Comparison of ENCODE assay signal across 11 mouse cellular contexts in the genomic region with DNA sequence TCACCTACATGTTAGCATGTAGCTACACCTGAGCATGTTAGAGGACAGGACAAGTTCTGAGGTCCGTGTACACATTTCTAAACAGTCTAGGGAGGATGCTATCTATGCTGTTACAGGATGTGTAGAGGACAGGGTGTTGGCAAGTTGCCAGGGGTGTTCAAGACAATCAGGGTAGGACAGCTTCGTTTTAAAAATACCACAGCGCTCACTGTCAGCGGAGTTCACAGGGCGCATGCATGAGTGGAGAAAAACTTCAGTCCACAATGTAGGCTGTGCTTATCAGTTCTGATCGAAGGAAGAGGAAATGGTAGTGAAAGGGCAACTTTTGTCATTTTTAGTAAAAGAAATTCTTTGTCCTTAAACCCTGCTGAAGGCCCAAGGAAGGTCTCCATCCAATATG.
DNase-seq lines count a peak whose midpoint lies in the region; ATAC-seq lines count a peak whose summit lies in the region.
"Had no signal": no experiment of that assay in that cellular context is flagged by ENCODE, and none has a peak within 500 bp of the region (broad histone marks: within the 10 kb centered on the region; RNA-seq: fewer than 3 reads in every experiment).

No protein-coding gene starts in this region.

- H3K4me3 ChIP-seq in lung, embryonic 16.5 days (ENCODE audit: low read length), result no peak overlapping the region
- no peak overlapping the region for H3K4me3 ChIP-seq in liver, embryonic 13.5 days (replicated peaks)
- no peak overlapping the region for H3K4me3 ChIP-seq in embryonic facial prominence, embryonic 10.5 days
- H3K4me3 ChIP-seq: hindbrain, embryonic 12.5 days had no signal

- no peaks in the 10 kb centered on the region for H3K4me1 ChIP-seq in lung, embryonic 16.5 days (replicated peaks; ENCODE audit: control insufficient read depth, insufficient read depth, low read length)
- peaks cover 17% of the 10 kb centered on the region for H3K4me1 ChIP-seq in liver, embryonic 13.5 days (replicated peaks)
- H3K4me1 ChIP-seq in embryonic facial prominence, embryonic 10.5 days, result no peaks in the 10 kb centered on the region
- H3K4me1 ChIP-seq: hindbrain, embryonic 12.5 days had no signal

- no peak overlapping the region for H3K4me2 ChIP-seq in lung, embryonic 16.5 days (ENCODE audit: low read depth, low read length)
- H3K4me2 ChIP-seq in liver, embryonic 13.5 days, result no peak overlapping the region
- H3K4me2 ChIP-seq: hindbrain, embryonic 12.5 days had no signal

- ATAC-seq in lung, embryonic 16.5 days (ENCODE audit: low read depth), result peak; percentile 31; the same call in 1 of the 2 replicates
- peak; percentile 73 for ATAC-seq in liver, embryonic 13.5 days (ENCODE audit: low read depth)
- ATAC-seq: Patski had no signal

- DNase-seq in lung, postnatal 25 days (ENCODE audit: low spot score), result no peak
- DNase-seq in c-Kit-positive CD71-negative TER-119-negative erythroid progenitor cells, embryonic 14.5 days (ENCODE audit: low read depth), result peak; percentile 24
- DNase-seq in liver, embryonic 13.5 days, result peak; percentile 41
- DNase-seq in splenic B cell, adult 2 months (ENCODE audit: low read depth, low spot score), result peak; percentile 56
- DNase-seq in layer of hippocampus, postnatal 36 days, result no peak
- DNase-seq in embryonic facial prominence, embryonic 10.5 days (ENCODE audit: low spot score), result no peak
- DNase-seq in layer of hippocampus, adult 8-10 months (ENCODE audit: low spot score in 2 of 2), result no peak
- DNase-seq: layer of hippocampus, adult 9-11 months had no signal

- no peak overlapping the region for H3K9ac ChIP-seq in lung, embryonic 16.5 days (ENCODE audit: low read length)
- no peak overlapping the region for H3K9ac ChIP-seq in liver, embryonic 13.5 days
- H3K9ac ChIP-seq: hindbrain, embryonic 12.5 days had no signal

- H3K9me3 ChIP-seq in lung, embryonic 16.5 days (ENCODE audit: control insufficient read depth, low read length), result no peaks in the 10 kb centered on the region
- no peaks in the 10 kb centered on the region for H3K9me3 ChIP-seq in liver, embryonic 13.5 days (replicated peaks)
- no peaks in the 10 kb centered on the region for H3K9me3 ChIP-seq in embryonic facial prominence, embryonic 10.5 days
- H3K9me3 ChIP-seq: hindbrain, embryonic 12.5 days had no signal

- peaks cover 29% of the 10 kb centered on the region for H3K36me3 ChIP-seq in lung, embryonic 16.5 days (ENCODE audit: control insufficient read depth, insufficient read depth, low read length)
- H3K36me3 ChIP-seq in liver, embryonic 13.5 days, result peaks cover 3% of the 10 kb centered on the region; the same call in 1 of the 2 replicates
- H3K36me3 ChIP-seq in splenic B cell, adult 2 months (ENCODE audit: control insufficient read depth, insufficient read depth, low read length, poor library complexity, severe bottlenecking), result no peaks in the 10 kb centered on the region
- peaks cover 44% of the 10 kb centered on the region for H3K36me3 ChIP-seq in embryonic facial prominence, embryonic 10.5 days (replicated peaks)
- H3K36me3 ChIP-seq: hindbrain, embryonic 12.5 days had no signal

- WGBS in lung, embryonic 16.5 days, result 42% methylated on average over 6 of the region's 6 CpGs
- WGBS in liver, embryonic 13.5 days (ENCODE audit: insufficient replicate concordance), result 33% methylated on average over 6 of the region's 6 CpGs
- 87% methylated on average over 6 of the region's 6 CpGs for WGBS in embryonic facial prominence, embryonic 10.5 days

- H3K27ac ChIP-seq in lung, embryonic 16.5 days (ENCODE audit: low read length), result no peak overlapping the region
- H3K27ac ChIP-seq in liver, embryonic 13.5 days, result no peak overlapping the region
- no peak overlapping the region for H3K27ac ChIP-seq in embryonic facial prominence, embryonic 10.5 days (replicated peaks)
- H3K27ac ChIP-seq: hindbrain, embryonic 12.5 days had no signal

- H3K27me3 ChIP-seq in lung, embryonic 16.5 days (ENCODE audit: control insufficient read depth, insufficient read depth, low read depth, low read length), result no peaks in the 10 kb centered on the region
- H3K27me3 ChIP-seq in liver, embryonic 13.5 days, result no peaks in the 10 kb centered on the region
- no peaks in the 10 kb centered on the region for H3K27me3 ChIP-seq in splenic B cell, adult 2 months (ENCODE audit: control insufficient read depth, insufficient read depth, low read length, poor library complexity, severe bottlenecking)
- no peaks in the 10 kb centered on the region for H3K27me3 ChIP-seq in embryonic facial prominence, embryonic 10.5 days (replicated peaks; ENCODE audit: low read depth, poor library complexity, severe bottlenecking)
- H3K27me3 ChIP-seq: hindbrain, embryonic 12.5 days; Patski had no signal

Comparison
In these comparisons a context has a peak if more than half of its experiments do, and no peak if none do; other contexts are left out.
1. DNase-seq: peak in c-Kit-positive CD71-negative TER-119-negative erythroid progenitor cells, embryonic 14.5 days (single experiment), liver, embryonic 13.5 days (single experiment) and splenic B cell, adult 2 months (single experiment); none in lung, postnatal 25 days (single experiment), layer of hippocampus, postnatal 36 days (0 of 2), embryonic facial prominence, embryonic 10.5 days (single experiment) and layer of hippocampus, adult 8-10 months (0 of 2).